Mouse (Mus musculus) thymus, postnatal 4 days (tissue): ENCODE measurements around the gene Cmtm8.

Experiments used
- DNase-seq: peaks from one replicate; pipeline ENCODE4 v3.0.0; 2021

The Cmtm8 gene

GRCm38 (mm10) chr9:114747466-114747865 lies 96.5 kb downstream of the Cmtm8 start:
- DNase-seq, result no peak

- no peak for DNase-seq
Measured at GRCm38 (mm10) chr9:114747012-114747411, 96.9 kb downstream of the Cmtm8 start.

- no peak for DNase-seq
Measured at GRCm38 (mm10) chr9:114745654-114746053, 98.3 kb downstream of the Cmtm8 start.

GRCm38 (mm10) chr9:114745163-114745562 lies 98.8 kb downstream of the Cmtm8 start:
- DNase-seq, result no peak

GRCm38 (mm10) chr9:114742731-114743130 lies 101.2 kb downstream of the Cmtm8 start:
- DNase-seq, result no peak

GRCm38 (mm10) chr9:114740336-114740735 lies 103.6 kb downstream of the Cmtm8 start:
- no peak for DNase-seq
